Mouse (Mus musculus): ENCODE measurements around the gene Timp2. TPM values are rescaled to one million over a fixed set of nuclear protein-coding genes. Genes with fewer than 3 reads are reported as not detected.
A peak's percentile ranks its signal among the peaks of the same experiment; 100 is the strongest.

Gene Timp2
- polyA plus RNA-seq, 1 experiment from 2014 or later = 88.4 TPM

- Histone ChIP-seq H3K4me2 (ENCODE audit: low read length) (no peak overlapping the region), H3K9me3 (replicated peaks; ENCODE audit: low read length) (no peaks in the 10 kb centered on the region), H3K36me3 (ENCODE audit: insufficient read depth, low read length) (no peaks in the 10 kb centered on the region), H3K27me3 (ENCODE audit: insufficient read depth, low read length) (no peaks in the 10 kb centered on the region), H3K9ac (ENCODE audit: low read depth, low read length) (no peak overlapping the region), H3K27ac (no peak overlapping the region), H3K4me1 (replicated peaks; ENCODE audit: insufficient read depth, low read length) (peaks cover 9% of the 10 kb centered on the region; the same call in 1 of the 2 replicates), H3K4me3 (replicated peaks; ENCODE audit: low read depth, low read length) (no peak overlapping the region)
- no peak for ATAC-seq (replicated peaks; ENCODE audit: low FRiP score, low read depth)
- DNase-seq (ENCODE audit: low spot score) = peak; percentile 49
- 51% methylated on average over 24 of the region's 24 CpGs for WGBS
- TF ChIP-seq CTCF (IDR thresholded peaks at IDR 0.05; ENCODE audit: low read depth) = no peak
Measured at GRCm38 (mm10) chr11:118326991-118327971, 28.3 kb downstream of the Timp2 start.

GRCm38 (mm10) chr11:118326491-118326890 lies 29.0 kb downstream of the Timp2 start:
- no peak overlapping the region for H3K4me3 ChIP-seq (replicated peaks; ENCODE audit: low read depth, low read length)
- H3K27me3 ChIP-seq (ENCODE audit: insufficient read depth, low read length) = no peaks in the 10 kb centered on the region
- no peaks in the 10 kb centered on the region for H3K36me3 ChIP-seq (ENCODE audit: insufficient read depth, low read length)
- TF ChIP-seq CTCF (IDR thresholded peaks at IDR 0.05; ENCODE audit: low read depth) = no peak
- H3K9ac ChIP-seq (ENCODE audit: low read depth, low read length) = no peak overlapping the region
- DNase-seq (ENCODE audit: low spot score) = no peak
- no peak overlapping the region for H3K4me2 ChIP-seq (ENCODE audit: low read length)
- no peak for ATAC-seq (replicated peaks; ENCODE audit: low FRiP score, low read depth)
- no peak overlapping the region for H3K27ac ChIP-seq
- no peaks in the 10 kb centered on the region for H3K9me3 ChIP-seq (replicated peaks; ENCODE audit: low read length)
- H3K4me1 ChIP-seq (replicated peaks; ENCODE audit: insufficient read depth, low read length) = peaks cover 9% of the 10 kb centered on the region; the same call in 1 of the 2 replicates
- 90% methylated on average over 4 of the region's 4 CpGs for WGBS

- WGBS = 64% methylated on average over 5 of the region's 5 CpGs
- Histone ChIP-seq H3K9me3 (replicated peaks; ENCODE audit: low read length) (no peaks in the 10 kb centered on the region), H3K4me2 (ENCODE audit: low read length) (no peak overlapping the region), H3K4me1 (replicated peaks; ENCODE audit: insufficient read depth, low read length) (peaks cover 9% of the 10 kb centered on the region; the same call in 1 of the 2 replicates), H3K4me3 (replicated peaks; ENCODE audit: low read depth, low read length) (no peak overlapping the region), H3K36me3 (ENCODE audit: insufficient read depth, low read length) (0 out of 2 replicates have a peak, but pooled peaks cover 5% of the 10 kb centered on the region), H3K9ac (ENCODE audit: low read depth, low read length) (no peak overlapping the region), H3K27me3 (ENCODE audit: insufficient read depth, low read length) (no peaks in the 10 kb centered on the region), H3K27ac (no peak overlapping the region)
- ATAC-seq (replicated peaks; ENCODE audit: low FRiP score, low read depth) (no peak), DNase-seq (ENCODE audit: low spot score) (no peak)
- TF ChIP-seq CTCF (IDR thresholded peaks at IDR 0.05; ENCODE audit: low read depth) = no peak
Measured at GRCm38 (mm10) chr11:118324541-118324940, 31.0 kb downstream of the Timp2 start.

GRCm38 (mm10) chr11:118323974-118324373 lies 31.6 kb downstream of the Timp2 start:
- no peaks in the 10 kb centered on the region for H3K9me3 ChIP-seq (replicated peaks; ENCODE audit: low read length)
- H3K4me1 ChIP-seq (replicated peaks; ENCODE audit: insufficient read depth, low read length) = peaks cover 9% of the 10 kb centered on the region; the same call in 1 of the 2 replicates
- 84% methylated on average over 5 of the region's 5 CpGs for WGBS
- no peak overlapping the region for H3K27ac ChIP-seq
- DNase-seq (ENCODE audit: low spot score) (no peak), ATAC-seq (replicated peaks; ENCODE audit: low FRiP score, low read depth) (no peak)
- H3K4me2 ChIP-seq (ENCODE audit: low read length) = no peak overlapping the region
- H3K9ac ChIP-seq (ENCODE audit: low read depth, low read length) = no peak overlapping the region
- no peaks in the 10 kb centered on the region for H3K27me3 ChIP-seq (ENCODE audit: insufficient read depth, low read length)
- no peak for TF ChIP-seq CTCF (IDR thresholded peaks at IDR 0.05; ENCODE audit: low read depth)
- no peak overlapping the region for H3K4me3 ChIP-seq (replicated peaks; ENCODE audit: low read depth, low read length)
- 0 out of 2 replicates have a peak, but pooled peaks cover 11% of the 10 kb centered on the region for H3K36me3 ChIP-seq (ENCODE audit: insufficient read depth, low read length)

GRCm38 (mm10) chr11:118322647-118323046 lies 32.9 kb downstream of the Timp2 start:
- H3K4me1 ChIP-seq (replicated peaks; ENCODE audit: insufficient read depth, low read length) = peaks cover 9% of the 10 kb centered on the region; the same call in 1 of the 2 replicates
- WGBS = 40% methylated on average over 3 of the region's 3 CpGs

GRCm38 (mm10) chr11:118321971-118322370 lies 33.6 kb downstream of the Timp2 start:
- Histone ChIP-seq H3K36me3 (ENCODE audit: insufficient read depth, low read length) (0 out of 2 replicates have a peak, but pooled peaks cover 14% of the 10 kb centered on the region), H3K4me2 (ENCODE audit: low read length) (no peak overlapping the region), H3K9ac (ENCODE audit: low read depth, low read length) (no peak overlapping the region), H3K9me3 (replicated peaks; ENCODE audit: low read length) (no peaks in the 10 kb centered on the region), H3K27me3 (ENCODE audit: insufficient read depth, low read length) (no peaks in the 10 kb centered on the region), H3K27ac (0 out of 2 replicates have a peak overlapping the region, but pooled peaks have one; percentile 20), H3K4me3 (replicated peaks; ENCODE audit: low read depth, low read length) (no peak overlapping the region), H3K4me1 (replicated peaks; ENCODE audit: insufficient read depth, low read length) (peaks cover 4% of the 10 kb centered on the region; the same call in 1 of the 2 replicates)
- ATAC-seq (replicated peaks; ENCODE audit: low FRiP score, low read depth) = peak; percentile 73
- DNase-seq (ENCODE audit: low spot score) = peak; percentile 77
- no peak for TF ChIP-seq CTCF (IDR thresholded peaks at IDR 0.05; ENCODE audit: low read depth)
- WGBS = 36% methylated on average over 4 of the region's 4 CpGs

More at GRCm38 (mm10) chr11:118322647-118323046, 32.9 kb downstream of the Timp2 start:
- no peak for DNase-seq (ENCODE audit: low spot score)
- H3K9me3 ChIP-seq (replicated peaks; ENCODE audit: low read length) = no peaks in the 10 kb centered on the region
- H3K27ac ChIP-seq = no peak overlapping the region
- TF ChIP-seq CTCF (IDR thresholded peaks at IDR 0.05; ENCODE audit: low read depth) = no peak
- no peak overlapping the region for H3K9ac ChIP-seq (ENCODE audit: low read depth, low read length)
- ATAC-seq (replicated peaks; ENCODE audit: low FRiP score, low read depth) = no peak
- H3K4me3 ChIP-seq (replicated peaks; ENCODE audit: low read depth, low read length) = no peak overlapping the region
- no peaks in the 10 kb centered on the region for H3K27me3 ChIP-seq (ENCODE audit: insufficient read depth, low read length)
- no peak overlapping the region for H3K4me2 ChIP-seq (ENCODE audit: low read length)
- H3K36me3 ChIP-seq (ENCODE audit: insufficient read depth, low read length) = 0 out of 2 replicates have a peak, but pooled peaks cover 14% of the 10 kb centered on the region
